Mouse (Mus musculus) frontal cortex, adult (tissue): Measurements from ENCODE around the gene Btg1.

ENCODE experiments used
- ATAC-seq: cut with Nextera tagmentation; 2 replicates; pipeline ENCODE4 v1.9.2; 2017; ENCODE audit warnings: mild to moderate bottlenecking, moderate library complexity, mixed read lengths; ENCODE audit not compliant: low TSS enrichment

Btg1 gene

GRCm38 (mm10) chr10:96662976-96663375 is 46.2 kb downstream of the Btg1 start:
- ATAC-seq = no peak

GRCm38 (mm10) chr10:96663739-96664430 is 47.1 kb downstream of the Btg1 start:
- ATAC-seq = no peak
